Mouse (Mus musculus) hindbrain, embryonic 14.5 days (tissue): ENCODE measurements around the gene Ppp4c. TPM values are rescaled to one million over a fixed set of nuclear protein-coding genes. Genes with fewer than 3 reads are reported as not detected.

Source experiments
- ATAC-seq: fragments of 200-750 bp; cut with Nextera tagmentation; 2 replicates; pipeline ENCODE4 v1.8.0; 2017; ENCODE audit warnings: moderate number of reproducible peaks, mild to moderate bottlenecking, moderate TSS enrichment, moderate library complexity; ENCODE audit not compliant: low FRiP score
- DNase-seq: peaks from one replicate; pipeline ENCODE4 v3.0.0-alpha.2; 2015; ENCODE audit warnings: low spot score
- H3K27ac ChIP-seq: fragments of 300-500 bp; sonication (generic); 2 replicates; pipeline ENCODE4 v1.5.1; 2014; ENCODE audit warnings: mild to moderate bottlenecking, moderate library complexity
- H3K27me3 ChIP-seq: fragments of 300-500 bp; sonication (generic); 2 replicates; pipeline ENCODE4 v1.6.1; 2014; ENCODE audit warnings: mild to moderate bottlenecking, low read length, mixed read lengths; ENCODE audit not compliant: control insufficient read depth, insufficient read depth
- H3K36me3 ChIP-seq: fragments of 300-500 bp; sonication (generic); replicated peaks from 2 replicates; pipeline ENCODE4 v1.6.1; 2014; ENCODE audit not compliant: control insufficient read depth, insufficient read depth
- H3K4me1 ChIP-seq: fragments of 300-500 bp; sonication (generic); replicated peaks from 2 replicates; pipeline ENCODE4 v1.6.1; 2014; ENCODE audit warnings: antibody characterized with exemption, low read length, mixed read lengths; ENCODE audit not compliant: control insufficient read depth, insufficient read depth
- H3K4me2 ChIP-seq: fragments of 300-500 bp; sonication (generic); replicated peaks from 2 replicates; pipeline ENCODE4 v1.6.1; 2014; ENCODE audit warnings: mild to moderate bottlenecking, moderate library complexity
- H3K4me3 ChIP-seq: fragments of 300-500 bp; sonication (generic); replicated peaks from 2 replicates; pipeline ENCODE4 v1.5.1; 2014; ENCODE audit warnings: mild to moderate bottlenecking, low read length
- H3K9ac ChIP-seq: fragments of 300-500 bp; sonication (generic); 2 replicates; pipeline ENCODE4 v1.6.1; 2014
- H3K9me3 ChIP-seq: fragments of 300-500 bp; sonication (generic); 2 replicates; pipeline ENCODE4 v1.6.1; 2016; ENCODE audit warnings: low read length; ENCODE audit not compliant: control insufficient read depth
- WGBS: fragments of 180-500 bp; shearing (Covaris S2); extraction: QIAGEN DNeasy Blood & Tissue Kit; methylation state at CpG from one replicate; pipeline ENCODE4 v1.1.7; 2014; 5-methylcytosine and 5-hydroxymethylcytosine counted together
- polyA plus RNA-seq: library from polyadenylated mRNA; unstranded; fragments of >200 nt; fragmentation: Nextera tagmentation; extraction: Ambion mirVana; gene quantifications from 2 replicates; pipeline ENCODE4 v1.2.1, GENCODE M21; 2014

The Ppp4c gene
- polyA plus RNA-seq, 1 experiment from 2014 or later: 182 TPM

DNA sequence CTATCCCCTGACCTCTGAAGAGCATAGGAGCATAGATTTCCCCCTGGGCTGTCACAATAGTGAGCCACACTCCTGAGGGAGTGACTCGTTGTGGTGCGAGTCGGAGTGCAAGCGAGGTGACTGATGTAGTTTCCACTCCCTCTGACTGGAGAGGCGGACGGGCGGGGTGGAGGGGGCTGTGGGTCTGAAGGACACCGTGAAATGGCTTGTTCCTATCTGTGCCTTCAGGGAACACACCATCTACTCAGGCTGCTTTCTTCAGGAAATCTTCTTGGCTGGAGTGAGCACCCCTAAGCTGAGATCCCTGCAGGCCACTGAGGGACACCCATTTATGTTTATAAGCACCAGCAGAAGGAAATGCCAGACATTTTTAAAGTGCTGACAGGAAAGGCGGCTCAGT, 30.4 kb upstream of the Ppp4c start:
- Histone ChIP-seq H3K27ac (peak overlapping the region; percentile 94), H3K27me3 (no peaks in the 10 kb centered on the region), H3K4me3 (peak overlapping the region; percentile 75), H3K36me3 (peaks cover 10% of the 10 kb centered on the region; the same call in 1 of the 2 replicates), H3K9me3 (no peaks in the 10 kb centered on the region), H3K4me2 (peak overlapping the region; percentile 52), H3K4me1 (peaks cover 29% of the 10 kb centered on the region), H3K9ac (peak overlapping the region; percentile 90)
- peak; percentile 12; the same call in 1 of the 2 replicates for ATAC-seq
- DNase-seq: peak; percentile 28
- WGBS: 6% methylated on average over 9 of the region's 9 CpGs

DNA sequence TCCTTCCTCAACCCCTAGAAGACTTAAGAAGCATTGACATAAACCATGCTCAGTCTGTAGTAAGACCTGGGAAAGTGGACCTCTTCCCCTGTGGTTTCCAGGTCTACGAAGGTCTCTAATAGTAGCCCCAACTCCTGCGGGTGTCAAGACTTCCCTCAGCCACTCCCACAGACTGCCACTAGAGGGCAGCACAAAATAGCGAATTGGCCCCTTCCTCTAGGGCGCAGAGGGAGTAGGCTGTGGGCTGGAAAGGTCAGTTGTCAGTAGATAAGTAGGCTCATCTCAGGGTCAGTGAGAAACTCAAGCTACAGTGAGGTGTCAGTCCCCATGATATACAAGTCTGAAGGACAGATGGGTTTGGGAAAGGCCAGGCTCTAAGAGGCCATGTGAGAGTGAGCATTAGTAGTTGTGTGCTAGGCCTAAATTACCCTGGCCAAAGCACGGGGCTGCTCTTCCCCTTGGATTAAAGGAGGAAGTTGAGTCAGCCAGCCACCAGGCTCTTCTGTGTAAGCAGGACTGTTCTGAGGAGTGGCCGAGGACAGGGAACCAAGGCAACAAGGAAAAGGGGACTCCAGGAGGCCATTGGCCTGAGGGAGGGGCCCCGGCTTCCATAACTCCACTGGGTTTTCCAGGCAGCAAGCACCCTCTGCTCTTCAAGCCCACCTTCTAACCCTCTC, 29.7 kb upstream of the Ppp4c start:
- H3K36me3 ChIP-seq: 0 out of 2 replicates have a peak, but pooled peaks cover 2% of the 10 kb centered on the region
- WGBS: 23% methylated on average over 7 of the region's 7 CpGs
- no peak for ATAC-seq
- H3K9ac ChIP-seq: peak overlapping the region; percentile 90; the same call in 1 of the 2 replicates
- H3K9me3 ChIP-seq: no peaks in the 10 kb centered on the region
- H3K4me2 ChIP-seq: peak overlapping the region; percentile 52
- peak overlapping the region; percentile 94 for H3K27ac ChIP-seq
- peaks cover 29% of the 10 kb centered on the region for H3K4me1 ChIP-seq
- DNase-seq: peak; percentile 88
- H3K27me3 ChIP-seq: no peaks in the 10 kb centered on the region
- H3K4me3 ChIP-seq: peak overlapping the region; percentile 75

DNA sequence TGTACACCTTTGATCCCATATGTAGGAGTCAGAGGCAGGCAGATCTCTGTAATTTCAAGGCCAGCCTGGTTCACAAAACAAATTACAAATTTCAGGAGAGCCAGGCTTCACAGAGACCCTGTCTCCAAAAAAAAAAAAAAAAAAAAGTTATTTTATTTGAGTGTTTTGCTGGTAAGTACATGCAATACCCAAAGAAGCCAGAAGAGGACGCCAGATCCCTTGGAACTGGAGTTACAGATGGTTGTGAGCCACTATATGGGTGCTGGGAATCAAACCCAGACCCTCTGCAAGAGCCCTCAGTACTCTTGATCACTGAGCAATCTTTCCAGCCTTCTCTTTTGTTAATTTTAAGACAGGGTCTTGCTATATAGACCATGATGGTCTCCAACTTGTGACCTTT, 26.5 kb upstream of the Ppp4c start:
- Histone ChIP-seq H3K4me1 (peaks cover 8% of the 10 kb centered on the region), H3K9me3 (no peaks in the 10 kb centered on the region), H3K27me3 (no peaks in the 10 kb centered on the region), H3K4me2 (no peak overlapping the region), H3K36me3 (no peaks in the 10 kb centered on the region), H3K9ac (no peak overlapping the region), H3K27ac (no peak overlapping the region), H3K4me3 (no peak overlapping the region)
- DNase-seq: no peak
- ATAC-seq: no peak
- WGBS: 42% methylated on average over 1 of the region's 1 CpGs

- peaks cover 7% of the 10 kb centered on the region for H3K4me1 ChIP-seq
- no peak overlapping the region for H3K4me2 ChIP-seq
- DNase-seq: no peak
- no peaks in the 10 kb centered on the region for H3K36me3 ChIP-seq
- H3K9ac ChIP-seq: no peak overlapping the region
- ATAC-seq: no peak
- H3K27ac ChIP-seq: no peak overlapping the region
- 88% methylated on average over 7 of the region's 7 CpGs for WGBS
- no peaks in the 10 kb centered on the region for H3K9me3 ChIP-seq
- H3K4me3 ChIP-seq: no peak overlapping the region
- no peaks in the 10 kb centered on the region for H3K27me3 ChIP-seq
These were observed 25.3 kb upstream of the Ppp4c start for GRCm38 (mm10) chr7:126817595-126817994.

DNA sequence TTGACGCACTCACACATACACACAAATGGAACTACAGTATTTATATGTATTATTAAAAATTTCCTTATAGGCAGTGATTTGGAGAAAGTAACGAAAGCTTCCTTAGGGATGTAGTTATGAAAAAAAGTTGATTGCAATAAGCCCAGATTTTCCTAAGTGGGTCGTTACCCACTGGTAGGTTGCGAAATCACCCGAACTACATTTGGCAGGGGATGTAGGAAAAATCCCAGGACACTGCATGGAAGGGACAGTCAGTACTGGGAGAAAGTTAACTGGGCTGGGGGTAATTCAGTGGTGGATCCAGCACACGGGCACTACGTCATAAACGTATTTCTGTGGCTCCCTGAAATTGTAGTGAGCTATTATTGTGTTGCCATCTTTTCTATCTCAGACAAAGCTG, 24.2 kb upstream of the Ppp4c start:
- H3K27ac ChIP-seq: no peak overlapping the region
- H3K4me2 ChIP-seq: no peak overlapping the region
- H3K36me3 ChIP-seq: no peaks in the 10 kb centered on the region
- no peaks in the 10 kb centered on the region for H3K4me1 ChIP-seq
- ATAC-seq (no peak), DNase-seq (no peak)
- no peak overlapping the region for H3K4me3 ChIP-seq
- H3K27me3 ChIP-seq: no peaks in the 10 kb centered on the region
- H3K9me3 ChIP-seq: no peaks in the 10 kb centered on the region
- WGBS: 84% methylated on average over 8 of the region's 8 CpGs
- H3K9ac ChIP-seq: no peak overlapping the region

GRCm38 (mm10) chr7:126815726-126816222, 23.5 kb upstream of the Ppp4c start:
- ATAC-seq: no peak
- DNase-seq: no peak
- Histone ChIP-seq H3K4me2 (no peak overlapping the region), H3K4me3 (no peak overlapping the region), H3K27ac (no peak overlapping the region), H3K27me3 (no peaks in the 10 kb centered on the region), H3K9ac (no peak overlapping the region), H3K36me3 (no peaks in the 10 kb centered on the region), H3K9me3 (no peaks in the 10 kb centered on the region), H3K4me1 (no peaks in the 10 kb centered on the region)
- WGBS: 43% methylated on average over 8 of the region's 8 CpGs

DNA sequence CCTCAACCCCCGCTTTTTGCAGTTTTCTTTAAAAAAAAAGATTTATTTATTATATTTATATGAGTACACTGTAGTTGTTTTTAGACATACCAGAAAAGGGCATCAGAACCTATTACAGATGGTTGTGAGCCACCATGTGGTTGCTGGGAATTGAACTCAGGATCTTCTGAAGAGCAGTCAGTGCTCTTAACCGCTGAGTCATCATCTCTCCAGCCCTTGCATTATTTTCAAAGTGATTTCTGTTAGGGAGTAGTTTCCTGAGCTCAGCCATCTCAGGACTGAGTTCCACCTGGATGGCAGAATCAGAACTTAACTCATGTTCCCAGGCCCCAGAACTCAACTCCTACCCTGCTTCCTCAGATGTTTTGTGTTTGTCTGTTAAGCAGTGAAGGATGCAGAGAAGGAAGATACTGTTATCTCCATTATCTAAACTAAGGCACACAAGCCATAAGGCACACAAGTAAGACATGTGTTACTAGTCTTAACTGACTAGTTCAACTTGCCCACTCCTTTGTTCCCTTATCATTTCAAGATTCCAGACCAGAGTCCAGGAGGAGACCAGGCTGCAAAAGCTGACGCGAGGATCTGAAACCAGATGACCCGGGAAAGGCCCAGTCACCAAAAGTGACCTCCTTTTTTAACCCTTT, 17.6 kb upstream of the Ppp4c start:
- WGBS: 68% methylated on average over 5 of the region's 5 CpGs
- Histone ChIP-seq H3K27ac (no peak overlapping the region), H3K9ac (no peak overlapping the region), H3K9me3 (no peaks in the 10 kb centered on the region), H3K4me3 (no peak overlapping the region), H3K36me3 (0 out of 2 replicates have a peak, but pooled peaks cover 5% of the 10 kb centered on the region), H3K4me1 (peaks cover 9% of the 10 kb centered on the region), H3K27me3 (no peaks in the 10 kb centered on the region), H3K4me2 (peak overlapping the region; percentile 86)
- DNase-seq (no peak), ATAC-seq (no peak)

GRCm38 (mm10) chr7:126808703-126809455, 16.6 kb upstream of the Ppp4c start:
- Histone ChIP-seq H3K4me2 (peak overlapping the region; percentile 86), H3K9ac (peak overlapping the region; percentile 70), H3K27ac (peak overlapping the region; percentile 47), H3K4me1 (peaks cover 9% of the 10 kb centered on the region), H3K9me3 (no peaks in the 10 kb centered on the region), H3K36me3 (0 out of 2 replicates have a peak, but pooled peaks cover 5% of the 10 kb centered on the region), H3K4me3 (peak overlapping the region; percentile 64), H3K27me3 (no peaks in the 10 kb centered on the region)
- DNase-seq (peak; percentile 82), ATAC-seq (peak; percentile 94)
- 0% methylated on average over 42 of the region's 43 CpGs for WGBS

DNA sequence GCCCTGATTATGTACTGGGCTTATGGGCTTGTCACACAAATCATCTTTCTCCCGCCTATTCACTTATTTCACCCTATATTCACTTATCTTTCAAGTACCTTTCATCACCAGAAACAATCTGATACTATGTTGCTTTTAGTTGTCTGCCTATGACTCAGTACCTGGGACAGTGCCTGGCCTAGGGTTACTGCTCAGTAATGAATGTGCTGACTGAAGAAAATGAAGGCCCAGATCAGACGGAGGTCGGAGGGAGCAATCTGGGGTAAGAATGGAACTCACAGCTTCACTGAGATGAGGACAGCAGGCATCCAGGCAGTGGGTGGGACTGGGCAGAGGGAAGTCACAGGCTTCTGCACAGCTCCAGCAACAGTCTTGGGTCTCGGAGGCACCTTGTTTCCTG, 15.1 kb upstream of the Ppp4c start:
- no peak overlapping the region for H3K27ac ChIP-seq
- ATAC-seq (no peak), DNase-seq (no peak)
- H3K4me3 ChIP-seq: no peak overlapping the region
- no peak overlapping the region for H3K9ac ChIP-seq
- no peaks in the 10 kb centered on the region for H3K27me3 ChIP-seq
- no peak overlapping the region for H3K4me2 ChIP-seq
- WGBS: 66% methylated on average over 4 of the region's 4 CpGs
- H3K9me3 ChIP-seq: no peaks in the 10 kb centered on the region
- peaks cover 9% of the 10 kb centered on the region; the same call in 1 of the 2 replicates for H3K36me3 ChIP-seq
- H3K4me1 ChIP-seq: peaks cover 9% of the 10 kb centered on the region
